Mouse (Mus musculus) CH12.LX (cell line): ENCODE data around the gene Uck2. TPM values are rescaled to one million over a fixed set of nuclear protein-coding genes. Genes with fewer than 3 reads are reported as not detected.

Experiments used
- DNase-seq: peaks from one replicate; pipeline ENCODE4 v3.0.0-alpha.2; 2013; ENCODE audit errors: extremely low read depth
- H3K27ac ChIP-seq: 2 replicates; pipeline ENCODE4 v1.5.1; 2012; ENCODE audit warnings: low read depth, mild to moderate bottlenecking, control low read depth, moderate library complexity; ENCODE audit not compliant: insufficient read depth
- H3K27me3 ChIP-seq: replicated peaks from 2 replicates; pipeline ENCODE3; 2012; ENCODE audit warnings: inconsistent platforms
- H3K36me3 ChIP-seq, 2 experiments: replicated peaks in 1 of 2; 2 replicates each; pipeline versions ENCODE3 to v1.6.1; 2012; ENCODE audit warnings: inconsistent platforms in 1 of 2, low read length in 1 of 2, mild to moderate bottlenecking in 1 of 2, mixed read lengths in 1 of 2, moderate library complexity in 1 of 2; ENCODE audit not compliant: control insufficient read depth in 1 of 2, insufficient read depth in 1 of 2
- H3K4me1 ChIP-seq, 2 experiments: 2 replicates each; pipeline ENCODE4 v1.6.1; 2012; ENCODE audit warnings: inconsistent platforms in 1 of 2, moderate library complexity in 1 of 2; ENCODE audit not compliant: insufficient read depth in 2 of 2, control insufficient read depth in 1 of 2
- H3K4me2 ChIP-seq: 2 replicates; pipeline ENCODE4 v1.6.1; 2012; ENCODE audit warnings: low read depth, mild to moderate bottlenecking, control low read depth; ENCODE audit not compliant: poor library complexity, insufficient read depth, severe bottlenecking
- H3K4me3 ChIP-seq, 3 experiments: fragments of 150-350 bp in 1 of 3; sonication (generic) in 1 of 3; replicated peaks in 1 of 3; 2 replicates each; pipeline versions ENCODE3 to v1.5.1; 2011 to 2012; ENCODE audit warnings: low read depth in 2 of 3, low read length in 2 of 3, mild to moderate bottlenecking in 2 of 3, moderate library complexity in 2 of 3, control low read depth in 1 of 3, improper control_type of control experiment in 1 of 3, inconsistent platforms in 1 of 3, mixed read lengths in 1 of 3; ENCODE audit not compliant: poor library complexity in 1 of 3
- H3K79me2 ChIP-seq: replicated peaks from 2 replicates; pipeline ENCODE4 v1.6.1; 2012; ENCODE audit warnings: mild to moderate bottlenecking, moderate library complexity; ENCODE audit not compliant: control insufficient read depth, poor library complexity, insufficient read depth, severe bottlenecking; ENCODE audit errors: extremely low read depth
- H3K9ac ChIP-seq: 2 replicates; pipeline ENCODE4 v1.6.1; 2012; ENCODE audit warnings: low read depth, mild to moderate bottlenecking, control low read depth, moderate library complexity; ENCODE audit not compliant: insufficient read depth
- H3K9me3 ChIP-seq: replicated peaks from 2 replicates; pipeline ENCODE3; 2012; ENCODE audit warnings: low read length, inconsistent platforms, mixed read lengths
- CHD1 ChIP-seq: IDR thresholded peaks from 2 replicates; pipeline ENCODE4 v1.6.1; 2012; ENCODE audit warnings: low read depth, low read length, improper control_type of control experiment, inconsistent platforms
- CTCF ChIP-seq, 2 experiments: IDR thresholded peaks in 1 of 2; conservative IDR thresholded peaks in 1 of 2; 2 replicates each; pipeline ENCODE4 v1.5.1; 2011 to 2012; ENCODE audit warnings: low read depth in 2 of 2, low read length in 2 of 2, improper control_type of control experiment in 1 of 2, inconsistent platforms in 1 of 2, mild to moderate bottlenecking in 1 of 2, moderate library complexity in 1 of 2
- E2F4 ChIP-seq: IDR thresholded peaks from 2 replicates; pipeline ENCODE4 v1.6.1; 2011; ENCODE audit warnings: low read depth, low read length, improper control_type of control experiment; ENCODE audit not compliant: insufficient replicate concordance
- ELF1 ChIP-seq: IDR thresholded peaks from 2 replicates; pipeline ENCODE4 v1.6.1; 2014; ENCODE audit warnings: low read depth, mild to moderate bottlenecking, inconsistent platforms, low read length, improper control_type of control experiment
- EP300 ChIP-seq: IDR thresholded peaks from 2 replicates; pipeline ENCODE4 v1.6.1; 2011; ENCODE audit warnings: low read length, improper control_type of control experiment
- IRF4 ChIP-seq: IDR thresholded peaks from 2 replicates; pipeline ENCODE4 v1.6.1; 2014; ENCODE audit warnings: low read depth, mild to moderate bottlenecking, inconsistent platforms, low read length, improper control_type of control experiment
- JUN ChIP-seq: IDR thresholded peaks from 2 replicates; pipeline ENCODE4 v1.6.1; 2011; ENCODE audit warnings: low read depth, mild to moderate bottlenecking, low read length, improper control_type of control experiment, moderate library complexity; ENCODE audit not compliant: insufficient read depth
- KAT2A ChIP-seq: IDR thresholded peaks from 2 replicates; pipeline ENCODE4 v1.6.1; 2012; ENCODE audit warnings: low read length, improper control_type of control experiment, inconsistent platforms; ENCODE audit not compliant: insufficient replicate concordance
- MAX ChIP-seq: IDR thresholded peaks from 2 replicates; pipeline ENCODE4 v1.6.1; 2011; ENCODE audit warnings: low read length, improper control_type of control experiment
- MAZ ChIP-seq: IDR thresholded peaks from 2 replicates; pipeline ENCODE4 v1.6.1; 2012; ENCODE audit warnings: low read depth, mild to moderate bottlenecking, inconsistent platforms, low read length, improper control_type of control experiment, moderate library complexity
- MXI1 ChIP-seq: IDR thresholded peaks from 2 replicates; pipeline ENCODE4 v1.6.1; 2011; ENCODE audit warnings: mild to moderate bottlenecking, low read depth, low read length, improper control_type of control experiment
- MYC ChIP-seq: IDR thresholded peaks from 2 replicates; pipeline ENCODE4 v1.6.1; 2011; ENCODE audit warnings: low read depth, mild to moderate bottlenecking, improper control_type of control experiment, low read length
- NRF1 ChIP-seq: IDR thresholded peaks from 2 replicates; pipeline ENCODE4 v1.6.1; 2014; ENCODE audit warnings: low read depth, mild to moderate bottlenecking, inconsistent platforms, low read length, improper control_type of control experiment, moderate library complexity
- PAX5 ChIP-seq: IDR thresholded peaks from 2 replicates; pipeline ENCODE4 v1.6.1; 2012; ENCODE audit warnings: low read length, inconsistent platforms, mixed read lengths
- SMC3 ChIP-seq: IDR thresholded peaks from 2 replicates; pipeline ENCODE4 v1.6.1; 2011; ENCODE audit warnings: low read depth, low read length, improper control_type of control experiment
- TBP ChIP-seq: conservative IDR thresholded peaks from 2 replicates; pipeline ENCODE4 v1.6.1; 2011; ENCODE audit warnings: low read depth, low read length, improper control_type of control experiment
- USF1 ChIP-seq: IDR thresholded peaks from 2 replicates; pipeline ENCODE4 v1.6.1; 2014; ENCODE audit warnings: low read depth, mild to moderate bottlenecking, inconsistent platforms, low read length, improper control_type of control experiment
- USF2 ChIP-seq: conservative IDR thresholded peaks from 2 replicates; pipeline ENCODE4 v1.6.1; 2011; ENCODE audit warnings: low read depth, low read length, improper control_type of control experiment
- ZC3H11A ChIP-seq: IDR thresholded peaks from 2 replicates; pipeline ENCODE4 v1.6.1; 2012; ENCODE audit warnings: low read depth, mild to moderate bottlenecking, inconsistent platforms, low read length, improper control_type of control experiment
- ZKSCAN1 ChIP-seq: IDR thresholded peaks from 2 replicates; pipeline ENCODE4 v1.6.1; 2012; ENCODE audit warnings: low read depth, inconsistent platforms, low read length, improper control_type of control experiment, borderline replicate concordance
- ZMIZ1 ChIP-seq: IDR thresholded peaks from 2 replicates; pipeline ENCODE4 v1.6.1; 2012; ENCODE audit warnings: low read depth, mild to moderate bottlenecking, inconsistent platforms, low read length, improper control_type of control experiment
- ZNF384 ChIP-seq: IDR thresholded peaks from 2 replicates; pipeline ENCODE4 v1.6.1; 2012; ENCODE audit warnings: low read depth, low read length, improper control_type of control experiment, inconsistent platforms
- dilution Hi-C: fragments of 300-500 bp; cut with MboI; formaldehyde crosslinking; loops from 2 replicates; pipeline ENCODE4 v1.14.3; 2020; ENCODE audit warnings: low sequenced_read_pairs; ENCODE audit not compliant: extremely low pct_unique_long_range_greater_than_20kb, extremely low pct_ligation_motif_present
- in situ Hi-C: fragments of 300-500 bp; cut with MboI; formaldehyde crosslinking; loops from 3 replicates; pipeline ENCODE4 v1.14.3; 2019; ENCODE audit warnings: low sequenced_read_pairs, low pct_ligation_motif_present, low pct_unique_long_range_greater_than_20kb, mixed read lengths
- polyA plus RNA-seq: library from polyadenylated mRNA; unstranded; fragments of >175 nt; gene quantifications from 2 replicates; pipeline ENCODE4 v1.2.1, GENCODE M21; 2012; ENCODE audit warnings: low read depth; ENCODE audit not compliant: insufficient read length
- total RNA-seq, 2 experiments: library from RNA; depleted of rRNA; stranded (reverse); fragments of 300-350 nt in 1 of 2; fragments of >200 nt in 1 of 2; gene quantifications; 2 replicates each; pipeline ENCODE4 v1.2.3; 2012 to 2014

Uck2 gene
- total and polyA plus RNA-seq, 3 experiments, result 235 to 392 (median 363) TPM

DNA sequence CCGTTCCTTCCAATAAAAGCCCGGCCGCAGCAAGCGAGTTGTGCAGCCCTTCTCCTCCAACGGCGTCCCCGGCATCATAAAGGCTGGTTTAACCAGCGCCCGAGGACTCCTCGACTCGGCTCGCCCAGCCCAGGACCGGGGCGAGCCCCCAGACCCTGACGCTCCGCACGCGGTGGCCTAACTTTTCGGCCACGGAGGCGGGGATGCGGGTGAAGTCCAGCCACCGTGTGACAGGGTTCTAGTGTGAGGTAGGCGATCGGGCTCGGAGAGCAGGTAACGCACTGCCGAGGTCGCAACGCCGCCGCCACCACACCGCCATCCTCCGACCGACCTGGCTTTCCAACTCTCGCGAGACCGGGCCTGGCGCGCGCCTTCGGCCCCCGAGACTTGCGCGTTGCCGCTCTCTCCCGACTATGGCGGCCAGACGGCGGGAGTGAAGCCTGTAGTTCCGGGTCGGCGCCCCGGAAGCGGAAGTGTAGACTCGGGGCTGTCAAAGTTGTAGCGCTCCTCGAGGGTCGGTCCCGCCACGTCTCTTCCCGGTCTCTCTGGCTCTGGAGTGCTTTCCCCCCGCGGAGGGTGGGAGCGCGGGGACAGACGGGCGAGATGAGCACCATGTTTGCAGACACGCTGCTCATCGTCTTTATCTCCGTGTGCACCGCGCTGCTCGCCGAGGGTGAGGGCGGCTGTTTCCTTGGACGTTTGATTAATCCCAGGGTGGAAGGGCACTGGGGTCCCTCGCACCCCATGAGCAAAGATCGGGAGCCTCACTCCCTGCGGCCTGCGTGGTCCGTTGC is 23.3 kb upstream of the Uck2 start, which contains the start of gene Tmco1 (continued):
- TF ChIP-seq NRF1 (peak; percentile 83), ZC3H11A (no peak), MYC (peak; percentile 72; the same call in 1 of the 2 replicates), MAZ (peak; percentile 69; the same call in 1 of the 2 replicates), SMC3 (no peak), ZMIZ1 (peak; percentile 86), ZKSCAN1 (no peak), EP300 (no peak), CTCF (conservative IDR thresholded peaks at IDR 0.05 in 1 of 2, IDR thresholded peaks at IDR 0.05 in 1 of 2; ENCODE audit: low read depth in 2 of 2, low read length in 2 of 2) (no peak), JUN (no peak), CHD1 (no peak), KAT2A (peak; percentile 99)

DNA sequence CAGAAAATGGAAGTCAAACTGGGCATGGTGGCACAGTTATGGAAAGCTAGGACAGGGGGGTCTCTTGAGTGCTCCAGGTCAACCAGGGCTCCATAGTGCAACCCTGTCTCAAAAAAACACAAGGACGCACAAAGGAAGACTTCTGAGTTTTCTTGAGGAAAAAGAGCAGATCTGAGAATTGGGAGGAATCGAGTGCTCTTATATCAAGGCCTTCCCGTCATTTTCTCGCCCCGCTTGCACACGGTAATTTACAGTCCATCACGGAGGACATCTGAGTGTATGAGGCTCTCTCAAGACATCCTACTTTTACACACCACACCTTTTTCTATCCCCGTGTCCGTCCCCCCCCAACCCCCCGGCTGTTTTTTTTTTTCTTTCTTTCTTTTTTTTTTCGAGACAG is 22.6 kb upstream of the Uck2 start:
- Histone ChIP-seq H3K9ac (peak overlapping the region; percentile 99), H3K4me3 (peak overlapping the region; percentile 92 to 99 (median 97)), H3K27ac (no peak overlapping the region), H3K4me1 (peaks cover 0 to 30% of the 10 kb centered on the region in 2 experiments; a peak in 2 of 4 replicates), H3K27me3 (no peaks in the 10 kb centered on the region), H3K4me2 (peak overlapping the region; percentile 91), H3K79me2 (peaks cover 8% of the 10 kb centered on the region), H3K9me3 (no peaks in the 10 kb centered on the region), H3K36me3 (peaks cover 3 to 19% of the 10 kb centered on the region in 2 experiments)
- TF ChIP-seq USF2 (no peak), JUN (no peak), ZKSCAN1 (no peak), EP300 (no peak), MAX (0 out of 2 replicates have a peak, but pooled peaks have one; percentile 28), PAX5 (no peak), KAT2A (no peak), MXI1 (no peak), ELF1 (no peak), USF1 (no peak), TBP (no peak), E2F4 (no peak), IRF4 (peak; percentile 5; the same call in 1 of the 2 replicates), MAZ (no peak), ZNF384 (peak; percentile 29; the same call in 1 of the 2 replicates)
- dilution Hi-C loops (no loop called here), in situ Hi-C loops (no loop called here)
- DNase-seq, result peak; percentile 21
